Mouse (Mus musculus) stomach, postnatal 0 days (tissue): ENCODE results near the gene Spn. TPM values are rescaled to one million over a fixed set of nuclear protein-coding genes. Genes with fewer than 3 reads are reported as not detected.

ENCODE experiments used
- ATAC-seq: fragments of 200-750 bp; cut with Nextera tagmentation; 2 replicates; pipeline ENCODE4 v1.8.0; 2017; ENCODE audit not compliant: low FRiP score, low TSS enrichment
- DNase-seq: peaks from one replicate; pipeline ENCODE4 v3.0.0-alpha.2; 2016; ENCODE audit warnings: low spot score
- H3K27ac ChIP-seq: fragments of 300-500 bp; sonication (generic); replicated peaks from 2 replicates; pipeline ENCODE4 v1.5.1; 2014; ENCODE audit warnings: mild to moderate bottlenecking, control low read depth
- H3K27me3 ChIP-seq: fragments of 300-500 bp; sonication (generic); 2 replicates; pipeline ENCODE4 v1.6.1; 2014; ENCODE audit warnings: low read length; ENCODE audit not compliant: control insufficient read depth, insufficient read depth
- H3K36me3 ChIP-seq: fragments of 300-500 bp; sonication (generic); 2 replicates; pipeline ENCODE4 v1.6.1; 2014; ENCODE audit warnings: low read length, mixed read lengths; ENCODE audit not compliant: control insufficient read depth, insufficient read depth
- H3K4me1 ChIP-seq: fragments of 300-500 bp; sonication (generic); replicated peaks from 2 replicates; pipeline ENCODE4 v1.6.1; 2014; ENCODE audit warnings: antibody characterized with exemption; ENCODE audit not compliant: control insufficient read depth, insufficient read depth
- H3K4me2 ChIP-seq: fragments of 300-500 bp; sonication (generic); replicated peaks from 2 replicates; pipeline ENCODE4 v1.6.1; 2014; ENCODE audit warnings: low read depth, mild to moderate bottlenecking, control low read depth, moderate library complexity
- H3K4me3 ChIP-seq: fragments of 300-500 bp; sonication (generic); 2 replicates; pipeline ENCODE4 v1.5.1; 2014; ENCODE audit warnings: low read depth, low read length, control low read depth
- H3K9ac ChIP-seq: fragments of 300-500 bp; sonication (generic); 2 replicates; pipeline ENCODE4 v1.6.1; 2014; ENCODE audit warnings: mild to moderate bottlenecking, low read length, control low read depth, mixed read lengths
- H3K9me3 ChIP-seq: fragments of 300-500 bp; sonication (generic); 2 replicates; pipeline ENCODE4 v1.6.1; 2016; ENCODE audit warnings: low read length; ENCODE audit not compliant: control insufficient read depth
- CTCF ChIP-seq: IDR thresholded peaks from 2 replicates; pipeline ENCODE4 v1.5.1; 2016; ENCODE audit warnings: antibody characterized with exemption, low read depth, mild to moderate bottlenecking, moderate library complexity
- EP300 ChIP-seq: optimal IDR thresholded peaks from 2 replicates; pipeline ENCODE3; 2016; ENCODE audit warnings: antibody characterized with exemption
- WGBS: fragments of 180-500 bp; shearing (Covaris S2); extraction: QIAGEN DNeasy Blood & Tissue Kit; methylation state at CpG from one replicate; pipeline ENCODE4 v1.1.7; 2014; 5-methylcytosine and 5-hydroxymethylcytosine counted together
- polyA plus RNA-seq: library from polyadenylated mRNA; unstranded; fragments of >200 nt; fragmentation: Nextera tagmentation; extraction: Ambion mirVana; gene quantifications from 2 replicates; pipeline ENCODE4 v1.2.1, GENCODE M21; 2015

Gene Spn
- polyA plus RNA-seq, 1 experiment from 2014 or later, result 0.22 TPM

DNA sequence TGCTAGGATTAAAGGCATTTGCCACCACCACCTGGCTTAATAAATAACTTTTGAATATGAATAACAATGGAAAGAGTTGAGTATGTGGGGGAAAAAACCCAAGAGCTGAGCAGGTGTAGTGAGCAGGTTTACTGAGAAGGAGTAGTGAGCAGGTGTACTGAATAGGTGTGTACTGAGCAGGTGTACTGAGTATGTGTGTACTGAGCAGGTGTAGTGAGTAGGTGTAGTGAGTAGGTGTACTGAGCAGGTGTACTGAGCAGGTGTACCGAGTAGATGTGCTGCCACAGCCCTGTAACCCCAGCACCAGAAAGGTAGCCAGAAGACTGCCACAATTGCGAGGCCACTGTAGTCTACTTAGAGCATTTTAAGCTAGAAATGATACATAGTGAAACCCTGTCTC, 52.8 kb downstream of the Spn start:
- TF ChIP-seq EP300, result no peak
- TF ChIP-seq CTCF, result no peak
- Histone ChIP-seq H3K9me3 (no peaks in the 10 kb centered on the region), H3K9ac (no peak overlapping the region), H3K4me2 (no peak overlapping the region), H3K4me3 (no peak overlapping the region), H3K27ac (no peak overlapping the region), H3K27me3 (no peaks in the 10 kb centered on the region), H3K36me3 (no peaks in the 10 kb centered on the region), H3K4me1 (no peaks in the 10 kb centered on the region)
- 71% methylated on average over 2 of the region's 2 CpGs for WGBS
- ATAC-seq (0 out of 2 replicates have a peak, but pooled peaks have one; percentile 61), DNase-seq (no peak)

DNA sequence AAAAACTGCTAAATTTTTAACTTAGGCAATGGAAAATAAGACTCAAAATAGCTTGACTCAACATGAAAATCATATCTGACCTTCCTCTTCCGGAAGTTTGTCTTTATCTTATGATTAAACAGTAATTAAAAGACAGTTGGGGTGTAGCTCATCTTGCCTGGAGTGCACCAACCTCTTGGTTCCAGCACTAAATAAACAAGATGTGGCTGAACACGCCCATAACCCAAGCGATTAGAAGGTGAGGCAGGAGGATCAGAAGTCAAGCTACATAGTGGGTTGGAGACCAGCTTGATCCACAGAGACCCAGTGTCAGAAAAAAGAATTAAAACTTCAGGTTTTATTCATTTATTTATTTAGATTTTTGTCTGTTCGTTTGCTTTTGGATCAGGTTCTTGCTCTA, 53.9 kb downstream of the Spn start:
- H3K27ac ChIP-seq, result no peak overlapping the region
- DNase-seq, result no peak
- no peaks in the 10 kb centered on the region for H3K27me3 ChIP-seq
- no peak for TF ChIP-seq CTCF
- TF ChIP-seq EP300, result no peak
- H3K9ac ChIP-seq, result no peak overlapping the region
- no peaks in the 10 kb centered on the region for H3K36me3 ChIP-seq
- WGBS, result 58% methylated on average over 4 of the region's 4 CpGs
- ATAC-seq, result no peak
- H3K4me2 ChIP-seq, result no peak overlapping the region
- H3K4me1 ChIP-seq, result no peaks in the 10 kb centered on the region
- no peak overlapping the region for H3K4me3 ChIP-seq
- no peaks in the 10 kb centered on the region for H3K9me3 ChIP-seq

DNA sequence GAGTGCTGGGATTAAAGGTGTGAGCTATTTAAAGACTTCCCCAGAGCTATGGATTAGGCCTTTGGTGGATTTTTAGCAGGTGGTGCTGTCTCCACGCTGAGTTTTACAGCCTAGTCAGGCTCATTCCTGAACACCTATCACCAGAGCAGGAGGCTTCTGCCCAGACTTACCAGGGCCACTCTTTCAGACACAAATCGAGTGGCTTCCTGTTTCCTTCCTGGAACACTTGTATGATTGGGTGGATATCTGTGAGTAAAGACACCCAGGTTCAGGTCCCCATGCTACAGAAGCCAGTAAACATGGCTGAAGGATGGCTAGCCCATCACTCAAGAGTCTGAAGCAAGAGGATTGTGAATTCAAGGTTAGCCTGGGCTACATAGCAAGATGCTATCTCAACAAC, 54.6 kb downstream of the Spn start:
- Histone ChIP-seq H3K4me3 (no peak overlapping the region), H3K9me3 (no peaks in the 10 kb centered on the region), H3K4me2 (no peak overlapping the region), H3K36me3 (no peaks in the 10 kb centered on the region), H3K4me1 (no peaks in the 10 kb centered on the region), H3K27me3 (no peaks in the 10 kb centered on the region), H3K27ac (no peak overlapping the region), H3K9ac (no peak overlapping the region)
- TF ChIP-seq CTCF (no peak), EP300 (no peak)
- no peak for ATAC-seq
- 57% methylated on average over 2 of the region's 2 CpGs for WGBS
- DNase-seq, result no peak

DNA sequence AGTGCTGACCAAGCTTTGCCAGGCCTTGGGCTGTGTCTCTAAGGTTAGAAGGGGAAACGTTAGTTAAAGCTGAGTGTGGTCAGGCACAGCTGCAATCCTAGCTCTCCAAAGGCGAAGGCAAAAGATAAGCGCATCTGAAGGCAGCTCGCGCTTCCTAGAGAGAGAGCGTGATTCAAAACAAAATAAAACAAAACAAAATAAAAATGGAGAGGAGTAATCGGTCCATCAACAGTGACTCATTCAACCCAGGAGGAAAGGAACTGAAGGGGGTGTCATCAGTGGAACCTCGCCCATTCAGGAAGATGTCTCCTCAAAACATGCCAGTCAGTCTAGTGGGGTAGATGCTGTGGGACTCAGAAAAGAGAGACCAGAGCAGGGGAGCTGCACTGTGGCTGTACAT, 55.4 kb downstream of the Spn start:
- Histone ChIP-seq H3K36me3 (no peaks in the 10 kb centered on the region), H3K4me3 (no peak overlapping the region), H3K27ac (no peak overlapping the region), H3K27me3 (no peaks in the 10 kb centered on the region), H3K4me1 (no peaks in the 10 kb centered on the region), H3K4me2 (no peak overlapping the region), H3K9ac (no peak overlapping the region), H3K9me3 (no peaks in the 10 kb centered on the region)
- TF ChIP-seq CTCF (no peak), EP300 (no peak)
- DNase-seq (no peak), ATAC-seq (no peak)
- WGBS, result 82% methylated on average over 8 of the region's 8 CpGs

Other genes starting within 250 kb of the Spn start
- 32.9 and 36.3 TPM in 2 replicates for gene Tmem219, start 214.9 kb downstream of the Spn start, polyA plus RNA-seq
- 9.7 and 10.2 TPM in 2 replicates for gene Kctd13, start 208.9 kb downstream of the Spn start, polyA plus RNA-seq
- gene Asphd1, start 188.2 kb downstream of the Spn start, polyA plus RNA-seq, result 0.28 and 0.40 TPM in 2 replicates
- gene Sez6l2, start 187.3 kb downstream of the Spn start, polyA plus RNA-seq, result 1.5 and 1.6 TPM in 2 replicates
- 79.3 and 80.4 TPM in 2 replicates for gene Cdipt, start 161.9 kb downstream of the Spn start, polyA plus RNA-seq
- 1.5 and 1.7 TPM in 2 replicates for gene Cdiptos, start 161.7 kb downstream of the Spn start, polyA plus RNA-seq
- gene Mvp, start 123.2 kb downstream of the Spn start, polyA plus RNA-seq, result 49.5 and 50.0 TPM in 2 replicates
- 0.42 TPM in 1 of 2 replicates, not detected in the other for gene Pagr1b, start 121.3 kb downstream of the Spn start, polyA plus RNA-seq
- 8.7 and 25.1 TPM in 2 replicates for gene Pagr1a, start 120.5 kb downstream of the Spn start, polyA plus RNA-seq
- gene Gm42742, start 116.7 kb downstream of the Spn start, polyA plus RNA-seq, result 12.0 and 27.5 TPM in 2 replicates
- gene Prrt2, start 116.6 kb downstream of the Spn start, polyA plus RNA-seq, result 1.7 and 2.9 TPM in 2 replicates
- 21.3 and 25.5 TPM in 2 replicates for gene Maz, start 110.8 kb downstream of the Spn start, polyA plus RNA-seq
- 20.8 and 24.4 TPM in 2 replicates for gene Kif22, start 95.4 kb downstream of the Spn start, polyA plus RNA-seq
- 1.8 and 2.0 TPM in 2 replicates for gene Zg16, start 50.5 kb downstream of the Spn start, polyA plus RNA-seq
- gene AI467606, start 46.5 kb downstream of the Spn start, polyA plus RNA-seq, result 4.0 and 4.1 TPM in 2 replicates
- 0.89 and 1.4 TPM in 2 replicates for gene Qprt, start 15.6 kb downstream of the Spn start, polyA plus RNA-seq
- 22.8 and 25.2 TPM in 2 replicates for gene Cd2bp2, start 58.2 kb upstream of the Spn start, polyA plus RNA-seq
- gene Tbc1d10b, start 70.6 kb upstream of the Spn start, polyA plus RNA-seq, result 11.7 and 12.1 TPM in 2 replicates
- gene Mylpf, start 71.1 kb upstream of the Spn start, polyA plus RNA-seq, result 11.7 and 15.9 TPM in 2 replicates
- gene Zfp553, start 95.2 kb upstream of the Spn start, polyA plus RNA-seq, result 11.4 and 12.2 TPM in 2 replicates
- 7.0 and 7.9 TPM in 2 replicates for gene Sept1, start 95.3 kb upstream of the Spn start, polyA plus RNA-seq
- 27.3 and 29.6 TPM in 2 replicates for gene Zfp771, start 106.5 kb upstream of the Spn start, polyA plus RNA-seq
- gene Dctpp1, start 122.9 kb upstream of the Spn start, polyA plus RNA-seq, result 79.8 and 84.5 TPM in 2 replicates
- gene Sephs2, start 136.2 kb upstream of the Spn start, polyA plus RNA-seq, result 113 and 115 TPM in 2 replicates
- gene Itgal, start 158.4 kb upstream of the Spn start, polyA plus RNA-seq, result 0.80 and 1.1 TPM in 2 replicates
- 9.0 and 11.0 TPM in 2 replicates for gene Zfp768, start 207.8 kb upstream of the Spn start, polyA plus RNA-seq
- 4.9 and 5.4 TPM in 2 replicates for gene Zfp747, start 238.2 kb upstream of the Spn start, polyA plus RNA-seq
- gene 9130019O22Rik, start 249.3 kb upstream of the Spn start, polyA plus RNA-seq, result 3.0 and 3.1 TPM in 2 replicates